Mouse (Mus musculus) bone marrow macrophage, adult 2 months (primary cell): ENCODE measurements around the gene Hist1h2ap.

Source experiments
- CTCF ChIP-seq: IDR thresholded peaks from 2 replicates; pipeline ENCODE4 v1.5.1; 2012; ENCODE audit warnings: low read depth, mild to moderate bottlenecking, low read length, moderate library complexity
- POLR2A ChIP-seq: IDR thresholded peaks from 2 replicates; pipeline ENCODE4 v1.6.1; 2012; ENCODE audit warnings: mild to moderate bottlenecking, low read depth, low read length, borderline replicate concordance

GRCm38 (mm10) chr13:21855146-21855545 is 21.8 kb upstream of the Hist1h2ap start:
- TF ChIP-seq POLR2A (no peak), CTCF (no peak)
